7 mouse cellular contexts compared by ENCODE assay signal in genomic region chr12:111907421-111907891, GRCm38 (mm10). TPM values are rescaled to one million over a fixed set of nuclear protein-coding genes. Genes with fewer than 3 reads are reported as not detected.
DNase-seq lines count a peak whose midpoint lies in the region; ATAC-seq lines count a peak whose summit lies in the region.

No protein-coding gene starts in this region.

- H3K9ac ChIP-seq in hindbrain, embryonic 14.5 days = peak overlapping the region; percentile 90
- peak overlapping the region; percentile 74 for H3K9ac ChIP-seq in limb, embryonic 11.5 days (ENCODE audit: low read length)
- peak overlapping the region; percentile 61 for H3K9ac ChIP-seq in midbrain, embryonic 11.5 days (ENCODE audit: low read length)

- DNase-seq in NIH3T3 (ENCODE audit: low read depth) = peak; percentile 14
- peak; percentile 69 to 81 for DNase-seq in cerebellum, adult 18-20 months
- peak; percentile 57 to 58 for DNase-seq in frontal cortex, postnatal 36 days (ENCODE audit: low spot score in 2 of 2)
- peak; percentile 44 for DNase-seq in hindbrain, embryonic 14.5 days (ENCODE audit: low spot score)
- DNase-seq in limb, embryonic 11.5 days (ENCODE audit: low spot score) = peak; percentile 58
- peak; percentile 95 for DNase-seq in midbrain, embryonic 11.5 days (ENCODE audit: low spot score, missing footprints)
- peak; percentile 70 to 84 for DNase-seq in spleen, postnatal 10 days (ENCODE audit: low spot score in 2 of 2)

- 0% methylated on average over 42 of the region's 63 CpGs for WGBS in hindbrain, embryonic 14.5 days
- under 1% methylated on average over 42 of the region's 63 CpGs for WGBS in limb, embryonic 11.5 days
- under 1% methylated on average over 33 of the region's 63 CpGs for WGBS in midbrain, embryonic 11.5 days

- peaks cover 12% of the 10 kb centered on the region for H3K4me1 ChIP-seq in hindbrain, embryonic 14.5 days (replicated peaks; ENCODE audit: control insufficient read depth, insufficient read depth, low read length)
- peaks cover 4% of the 10 kb centered on the region for H3K4me1 ChIP-seq in limb, embryonic 11.5 days (ENCODE audit: control insufficient read depth, insufficient read depth, low read length)
- H3K4me1 ChIP-seq in midbrain, embryonic 11.5 days (ENCODE audit: control insufficient read depth, insufficient read depth, low read length) = peaks cover 3% of the 10 kb centered on the region; the same call in 1 of the 2 replicates

- H3K4me3 ChIP-seq in hindbrain, embryonic 14.5 days (replicated peaks; ENCODE audit: low read length) = peak overlapping the region; percentile 86
- peak overlapping the region; percentile 61 for H3K4me3 ChIP-seq in limb, embryonic 11.5 days (ENCODE audit: low read depth, low read length)
- peak overlapping the region; percentile 70 for H3K4me3 ChIP-seq in midbrain, embryonic 11.5 days (ENCODE audit: low read depth, low read length)

- 0 out of 2 replicates have a peak, but pooled peaks cover 13% of the 10 kb centered on the region for H3K27me3 ChIP-seq in hindbrain, embryonic 14.5 days (ENCODE audit: control insufficient read depth, insufficient read depth, low read length)
- H3K27me3 ChIP-seq in limb, embryonic 11.5 days (ENCODE audit: control insufficient read depth, insufficient read depth, low read length) = peaks cover 11% of the 10 kb centered on the region; the same call in 1 of the 2 replicates
- peaks cover 20% of the 10 kb centered on the region for H3K27me3 ChIP-seq in midbrain, embryonic 11.5 days (ENCODE audit: control insufficient read depth, insufficient read depth, low read length)

- H3K36me3 ChIP-seq in hindbrain, embryonic 14.5 days (replicated peaks; ENCODE audit: control insufficient read depth, insufficient read depth) = no peaks in the 10 kb centered on the region
- H3K36me3 ChIP-seq in limb, embryonic 11.5 days (ENCODE audit: control insufficient read depth, insufficient read depth, low read length) = no peaks in the 10 kb centered on the region; the same call in 1 of the 2 replicates
- no peaks in the 10 kb centered on the region for H3K36me3 ChIP-seq in midbrain, embryonic 11.5 days (ENCODE audit: control insufficient read depth, insufficient read depth, low read length)

- peak; percentile 67 for ATAC-seq in hindbrain, embryonic 14.5 days (ENCODE audit: low FRiP score)
- peak; percentile 71 for ATAC-seq in limb, embryonic 11.5 days (ENCODE audit: insufficient number of reproducible peaks, low FRiP score, low TSS enrichment, low read depth)
- ATAC-seq in midbrain, embryonic 11.5 days (ENCODE audit: low FRiP score) = peak; percentile 67; the same call in 1 of the 2 replicates

- peak overlapping the region; percentile 90 for H3K4me2 ChIP-seq in hindbrain, embryonic 14.5 days (replicated peaks)
- H3K4me2 ChIP-seq in limb, embryonic 11.5 days (ENCODE audit: low read depth, severe bottlenecking) = peak overlapping the region; percentile 98
- peak overlapping the region; percentile 98 for H3K4me2 ChIP-seq in midbrain, embryonic 11.5 days

- H3K27ac ChIP-seq in hindbrain, embryonic 14.5 days = peak overlapping the region; percentile 96
- no peak overlapping the region for H3K27ac ChIP-seq in limb, embryonic 11.5 days (replicated peaks; ENCODE audit: low read depth, low read length)
- H3K27ac ChIP-seq in midbrain, embryonic 11.5 days (ENCODE audit: low read depth, low read length) = peak overlapping the region; percentile 32; the same call in 1 of the 2 replicates

- no peaks in the 10 kb centered on the region for H3K9me3 ChIP-seq in hindbrain, embryonic 14.5 days (ENCODE audit: control insufficient read depth, low read length)
- no peaks in the 10 kb centered on the region for H3K9me3 ChIP-seq in limb, embryonic 11.5 days (ENCODE audit: control insufficient read depth, low read length)
- H3K9me3 ChIP-seq in midbrain, embryonic 11.5 days (ENCODE audit: control insufficient read depth, low read length) = no peaks in the 10 kb centered on the region

RNA-seq across cellular contexts. Expression of gene Ppp1r13b, which starts 0.5 kb away (rescaled TPM):
- polyA plus RNA-seq in hindbrain, embryonic 14.5 days (2014; fragmentation: Nextera tagmentation; extraction: Ambion mirVana) = 38.0 and 43.3 TPM in 2 replicates
- 6.5 and 6.6 TPM in 2 replicates for polyA plus RNA-seq in limb, embryonic 11.5 days (2014; fragmentation: Nextera tagmentation; extraction: Ambion mirVana)
- polyA plus RNA-seq in midbrain, embryonic 11.5 days (2014; fragmentation: Nextera tagmentation; extraction: Ambion mirVana) = 4.9 and 6.3 TPM in 2 replicates

RNA-seq across cellular contexts. Expression of gene Atp5mpl, which starts 59.3 kb away (rescaled TPM):
- 789 and 991 TPM in 2 replicates for polyA plus RNA-seq in hindbrain, embryonic 14.5 days (2014; fragmentation: Nextera tagmentation; extraction: Ambion mirVana)
- polyA plus RNA-seq in limb, embryonic 11.5 days (2014; fragmentation: Nextera tagmentation; extraction: Ambion mirVana) = 670 and 686 TPM in 2 replicates
- 565 and 627 TPM in 2 replicates for polyA plus RNA-seq in midbrain, embryonic 11.5 days (2014; fragmentation: Nextera tagmentation; extraction: Ambion mirVana)

Comparison
In these comparisons a context has a peak if more than half of its experiments do, and no peak if none do; other contexts are left out.
1. DNase-seq: peak in every context shown above with its lines; median percentile 95 in midbrain, embryonic 11.5 days; 77 in spleen, postnatal 10 days; 75 in cerebellum, adult 18-20 months; 58 in limb, embryonic 11.5 days; 58 in frontal cortex, postnatal 36 days; 44 in hindbrain, embryonic 14.5 days; 14 in NIH3T3.